Mouse (Mus musculus) neural tube, embryonic 12.5 days (tissue): ENCODE results near the gene Cox17. TPM values are rescaled to one million over a fixed set of nuclear protein-coding genes. Genes with fewer than 3 reads are reported as not detected.

Experiments used
- ATAC-seq: fragments of 200-750 bp; cut with Nextera tagmentation; 2 replicates; pipeline ENCODE4 v1.8.0; 2017; ENCODE audit warnings: low read depth, mild to moderate bottlenecking, moderate TSS enrichment, moderate library complexity; ENCODE audit not compliant: low FRiP score
- H3K27ac ChIP-seq: fragments of 300-500 bp; sonication (generic); 2 replicates; pipeline ENCODE4 v1.5.1; 2016
- H3K27me3 ChIP-seq: fragments of 300-500 bp; sonication (generic); replicated peaks from 2 replicates; pipeline ENCODE4 v1.6.1; 2016; ENCODE audit warnings: mild to moderate bottlenecking
- H3K36me3 ChIP-seq: fragments of 300-500 bp; sonication (generic); 2 replicates; pipeline ENCODE4 v1.6.1; 2016; ENCODE audit warnings: mild to moderate bottlenecking
- H3K4me1 ChIP-seq: fragments of 300-500 bp; sonication (generic); 2 replicates; pipeline ENCODE4 v1.6.1; 2016
- H3K4me2 ChIP-seq: fragments of 300-500 bp; sonication (generic); replicated peaks from 2 replicates; pipeline ENCODE4 v1.6.1; 2016; ENCODE audit warnings: mild to moderate bottlenecking
- H3K4me3 ChIP-seq: fragments of 300-500 bp; sonication (generic); 2 replicates; pipeline ENCODE4 v1.5.1; 2016
- H3K9ac ChIP-seq: fragments of 300-500 bp; sonication (generic); 2 replicates; pipeline ENCODE4 v1.6.1; 2016; ENCODE audit warnings: mild to moderate bottlenecking
- H3K9me3 ChIP-seq: fragments of 300-500 bp; sonication (generic); 2 replicates; pipeline ENCODE4 v1.6.1; 2016; ENCODE audit warnings: mild to moderate bottlenecking
- WGBS: fragments of 180-500 bp; shearing (Covaris S2); methylation state at CpG from one replicate; pipeline ENCODE4 v1.1.7; 2016; 5-methylcytosine and 5-hydroxymethylcytosine counted together
- polyA plus RNA-seq: library from polyadenylated mRNA; unstranded; fragments of >200 nt; fragmentation: Nextera tagmentation; extraction: Ambion mirVana; gene quantifications from 2 replicates; pipeline ENCODE4 v1.2.1, GENCODE M21; 2016

Cox17 gene
- polyA plus RNA-seq, 1 experiment from 2014 or later, result 128 TPM

DNA sequence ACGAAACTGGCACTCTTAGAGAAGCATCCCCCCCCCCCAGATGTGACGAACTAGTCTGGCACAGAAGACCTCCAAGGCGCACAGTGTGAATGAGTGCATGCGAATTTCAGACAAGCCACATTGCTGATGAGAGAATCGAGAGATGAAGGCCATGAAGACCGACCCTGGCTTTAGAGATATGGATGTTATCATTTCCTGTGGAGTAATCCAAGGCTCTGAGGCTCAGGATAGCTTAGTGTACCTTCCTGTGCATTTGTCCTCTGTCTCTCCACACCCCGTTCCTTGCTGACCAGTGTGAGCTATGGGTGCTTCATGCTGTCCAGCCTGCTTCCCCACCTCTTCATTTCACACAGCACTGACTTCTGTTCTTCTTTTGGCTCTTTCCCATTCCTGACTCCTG is 28.4 kb downstream of the Cox17 start:
- Histone ChIP-seq H3K4me1 (peaks cover 6% of the 10 kb centered on the region; the same call in 1 of the 2 replicates), H3K4me3 (no peak overlapping the region), H3K9ac (no peak overlapping the region), H3K9me3 (no peaks in the 10 kb centered on the region), H3K36me3 (no peaks in the 10 kb centered on the region), H3K4me2 (no peak overlapping the region), H3K27me3 (no peaks in the 10 kb centered on the region), H3K27ac (no peak overlapping the region)
- ATAC-seq, result no peak
- WGBS, result 88% methylated on average over 7 of the region's 7 CpGs

DNA sequence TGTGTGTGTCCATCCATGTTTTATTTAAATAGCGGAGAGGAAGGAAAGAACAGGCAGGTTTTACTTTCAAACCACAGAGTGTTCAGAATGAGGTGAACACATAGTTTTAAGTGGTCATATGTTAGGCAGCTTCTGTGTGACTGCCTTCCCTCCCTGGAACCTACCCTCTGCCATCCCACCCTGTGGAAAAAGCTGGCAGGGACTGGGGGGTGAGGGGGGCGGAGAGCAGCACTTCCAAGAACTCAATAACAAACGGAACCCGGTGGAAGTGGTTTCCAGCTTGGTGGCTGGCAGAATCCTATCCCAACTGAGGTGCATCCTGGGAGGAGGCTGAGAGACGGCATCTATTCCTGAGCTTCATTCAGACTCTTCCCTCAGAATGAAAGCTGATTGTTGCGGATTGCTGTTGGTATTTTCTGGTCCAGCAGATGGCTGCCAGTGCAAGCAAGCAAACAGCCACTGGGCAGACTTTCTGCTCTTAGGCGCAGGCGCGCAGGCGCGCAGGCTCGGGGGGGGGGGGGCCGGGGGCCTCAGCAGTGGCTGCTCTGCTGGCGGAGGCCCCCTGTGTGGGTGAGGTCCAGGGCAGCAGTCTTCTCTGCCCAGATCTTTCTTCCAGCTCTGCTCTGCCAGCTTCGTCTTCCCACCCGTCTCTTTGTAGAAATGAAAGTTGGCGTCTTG is 29.5 kb downstream of the Cox17 start:
- no peaks in the 10 kb centered on the region for H3K36me3 ChIP-seq
- peak; percentile 83 for ATAC-seq
- H3K9ac ChIP-seq, result peak overlapping the region; percentile 47; the same call in 1 of the 2 replicates
- peak overlapping the region; percentile 15; the same call in 1 of the 2 replicates for H3K4me3 ChIP-seq
- H3K9me3 ChIP-seq, result no peaks in the 10 kb centered on the region
- no peak overlapping the region for H3K27ac ChIP-seq
- peaks cover 6% of the 10 kb centered on the region; the same call in 1 of the 2 replicates for H3K4me1 ChIP-seq
- H3K4me2 ChIP-seq, result peak overlapping the region; percentile 53
- no peaks in the 10 kb centered on the region for H3K27me3 ChIP-seq
- WGBS, result 40% methylated on average over 17 of the region's 17 CpGs

DNA sequence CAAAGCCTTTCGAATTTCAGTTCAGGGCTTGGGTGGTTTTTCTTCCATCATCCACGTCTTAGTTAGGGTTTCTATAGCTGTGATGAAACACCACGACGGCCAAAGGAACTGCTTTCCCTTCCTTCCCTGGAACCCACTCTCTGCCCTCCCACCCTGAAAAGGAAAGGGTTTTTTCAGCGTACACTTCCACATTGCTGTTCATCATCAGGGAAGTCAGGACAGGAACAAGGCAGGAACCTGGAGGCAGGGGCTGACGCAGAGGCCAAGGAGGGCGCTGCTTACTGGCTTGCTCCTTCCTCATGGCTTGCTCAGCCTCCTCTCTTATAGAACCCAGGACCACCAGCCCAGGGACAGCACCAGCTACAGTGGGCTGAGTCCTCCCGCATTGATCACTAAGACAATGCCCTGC is 30.1 kb downstream of the Cox17 start:
- no peaks in the 10 kb centered on the region for H3K9me3 ChIP-seq
- H3K4me3 ChIP-seq, result 0 out of 2 replicates have a peak overlapping the region, but pooled peaks have one; percentile 15
- no peaks in the 10 kb centered on the region for H3K36me3 ChIP-seq
- H3K9ac ChIP-seq, result peak overlapping the region; percentile 47; the same call in 1 of the 2 replicates
- H3K27me3 ChIP-seq, result no peaks in the 10 kb centered on the region
- H3K4me1 ChIP-seq, result peaks cover 6% of the 10 kb centered on the region; the same call in 1 of the 2 replicates
- peak overlapping the region; percentile 53 for H3K4me2 ChIP-seq
- WGBS, result 69% methylated on average over 8 of the region's 8 CpGs
- ATAC-seq, result peak; percentile 39
- no peak overlapping the region for H3K27ac ChIP-seq

DNA sequence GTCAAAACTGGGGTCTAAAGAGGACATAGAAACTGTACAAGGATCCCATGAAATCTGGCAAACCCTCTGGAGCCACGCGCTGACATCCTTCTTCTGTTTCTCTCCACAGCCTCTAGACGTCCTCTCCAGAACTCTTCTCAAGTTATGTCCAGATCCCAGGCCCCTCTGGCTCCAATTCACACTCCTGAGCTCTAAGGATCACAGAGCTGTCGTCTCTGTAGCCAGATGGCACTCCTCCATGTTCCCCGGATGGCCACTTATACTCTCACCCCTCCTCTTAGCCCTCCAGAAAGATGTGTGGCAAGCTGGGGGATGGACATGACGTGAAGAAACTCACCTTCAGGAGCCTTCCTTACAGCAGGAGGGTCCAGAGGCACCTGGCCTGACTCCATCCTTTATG is 30.8 kb downstream of the Cox17 start:
- H3K4me3 ChIP-seq, result no peak overlapping the region
- H3K4me2 ChIP-seq, result no peak overlapping the region
- H3K9me3 ChIP-seq, result no peaks in the 10 kb centered on the region
- H3K9ac ChIP-seq, result no peak overlapping the region
- no peak for ATAC-seq
- H3K27ac ChIP-seq, result no peak overlapping the region
- 81% methylated on average over 6 of the region's 6 CpGs for WGBS
- H3K4me1 ChIP-seq, result peaks cover 6% of the 10 kb centered on the region; the same call in 1 of the 2 replicates
- H3K36me3 ChIP-seq, result no peaks in the 10 kb centered on the region
- no peaks in the 10 kb centered on the region for H3K27me3 ChIP-seq

DNA sequence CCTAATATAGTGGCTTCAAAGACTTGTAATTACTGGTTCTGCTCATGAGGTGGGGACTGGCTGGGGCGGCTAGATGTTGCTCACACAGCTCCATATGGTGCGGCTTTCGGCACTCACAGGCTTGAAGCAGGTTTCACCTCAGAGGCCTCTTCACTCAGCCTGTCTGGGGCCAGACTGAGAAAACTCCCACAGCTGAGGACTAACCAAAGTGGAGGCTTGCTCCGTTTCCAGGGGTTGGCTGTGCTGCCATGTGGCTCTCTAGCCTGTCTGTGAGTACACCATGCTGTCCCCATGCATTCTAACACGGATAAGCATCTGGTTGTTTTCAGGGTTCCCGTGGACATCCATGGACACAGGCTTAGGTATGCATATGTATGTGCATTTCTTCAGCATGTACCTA is 31.8 kb downstream of the Cox17 start:
- Histone ChIP-seq H3K4me2 (no peak overlapping the region), H3K9ac (no peak overlapping the region), H3K36me3 (no peaks in the 10 kb centered on the region), H3K27me3 (no peaks in the 10 kb centered on the region), H3K9me3 (no peaks in the 10 kb centered on the region), H3K4me3 (no peak overlapping the region), H3K4me1 (peaks cover 6% of the 10 kb centered on the region; the same call in 1 of the 2 replicates), H3K27ac (no peak overlapping the region)
- ATAC-seq, result no peak
- WGBS, result 79% methylated on average over 6 of the region's 6 CpGs

DNA sequence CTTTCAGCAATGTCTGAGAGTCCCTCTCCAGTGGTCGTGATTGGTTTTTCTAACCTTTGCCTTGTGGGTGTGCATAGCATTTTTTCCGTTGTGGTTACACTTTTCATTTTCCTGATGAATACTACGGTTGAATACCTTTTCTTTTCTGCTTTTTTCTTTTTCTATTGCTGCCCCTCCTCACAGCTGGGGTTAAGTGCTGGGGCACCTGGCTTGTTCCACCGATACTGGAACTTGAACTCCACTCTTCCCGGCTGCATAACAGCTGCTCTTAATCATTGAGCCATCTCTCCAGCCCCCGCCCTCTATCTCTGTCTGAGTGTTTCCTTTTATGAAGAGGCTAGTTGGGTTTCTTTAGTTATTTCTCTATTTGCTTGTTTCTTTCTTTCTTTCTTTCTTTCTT is 32.3 kb downstream of the Cox17 start:
- Histone ChIP-seq H3K9me3 (no peaks in the 10 kb centered on the region), H3K4me3 (no peak overlapping the region), H3K27me3 (no peaks in the 10 kb centered on the region), H3K36me3 (no peaks in the 10 kb centered on the region), H3K27ac (no peak overlapping the region), H3K4me2 (no peak overlapping the region), H3K9ac (no peak overlapping the region), H3K4me1 (peaks cover 6% of the 10 kb centered on the region; the same call in 1 of the 2 replicates)
- ATAC-seq, result no peak
- WGBS, result 58% methylated on average over 6 of the region's 6 CpGs

DNA sequence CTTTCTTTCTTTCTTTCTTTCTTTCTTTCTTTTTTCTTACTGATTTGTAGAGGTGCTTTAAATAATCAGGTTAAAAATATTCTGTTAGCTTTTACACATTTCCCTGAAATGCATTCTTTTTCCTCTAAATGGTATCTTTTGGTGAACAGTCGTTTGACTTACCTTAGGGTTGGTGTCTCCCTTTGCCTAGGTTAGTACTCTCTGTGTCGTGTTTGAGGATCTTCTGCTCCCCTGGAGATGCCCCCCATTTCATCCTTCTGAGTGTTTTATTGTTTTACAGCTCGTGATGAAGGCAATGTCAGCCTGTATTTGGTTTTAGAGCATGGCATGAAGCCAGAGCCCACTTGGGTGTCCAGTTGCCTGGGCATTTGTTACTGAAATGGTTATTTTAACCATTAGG is 32.7 kb downstream of the Cox17 start:
- Histone ChIP-seq H3K4me2 (no peak overlapping the region), H3K4me1 (peaks cover 6% of the 10 kb centered on the region; the same call in 1 of the 2 replicates), H3K9ac (no peak overlapping the region), H3K4me3 (no peak overlapping the region), H3K27me3 (no peaks in the 10 kb centered on the region), H3K9me3 (no peaks in the 10 kb centered on the region), H3K36me3 (no peaks in the 10 kb centered on the region), H3K27ac (no peak overlapping the region)
- ATAC-seq, result no peak
- 17% methylated on average over 3 of the region's 3 CpGs for WGBS

DNA sequence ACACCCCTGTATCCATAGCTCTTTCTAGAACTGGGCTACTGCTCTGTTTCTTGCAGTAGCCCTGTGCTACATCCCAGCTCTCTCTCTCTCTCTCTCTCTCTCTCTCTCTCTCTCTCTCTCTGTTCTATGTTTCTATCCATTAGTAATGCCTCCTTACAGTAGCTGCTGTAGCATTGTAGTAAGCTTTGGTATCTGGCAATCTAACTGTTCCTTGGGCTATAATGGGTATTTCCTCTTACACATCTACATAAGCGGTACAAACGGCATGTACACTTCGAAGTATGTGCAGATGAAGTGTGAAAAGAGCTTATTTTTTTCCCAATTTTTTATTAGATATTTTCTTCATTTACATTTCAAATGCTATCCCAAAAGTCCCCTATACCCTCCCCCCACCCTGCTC is 33.1 kb downstream of the Cox17 start:
- Histone ChIP-seq H3K4me1 (peaks cover 6% of the 10 kb centered on the region; the same call in 1 of the 2 replicates), H3K27ac (no peak overlapping the region), H3K4me3 (no peak overlapping the region), H3K27me3 (no peaks in the 10 kb centered on the region), H3K4me2 (no peak overlapping the region), H3K9ac (no peak overlapping the region), H3K36me3 (no peaks in the 10 kb centered on the region), H3K9me3 (no peaks in the 10 kb centered on the region)
- 96% methylated on average over 3 of the region's 3 CpGs for WGBS
- ATAC-seq, result no peak

DNA sequence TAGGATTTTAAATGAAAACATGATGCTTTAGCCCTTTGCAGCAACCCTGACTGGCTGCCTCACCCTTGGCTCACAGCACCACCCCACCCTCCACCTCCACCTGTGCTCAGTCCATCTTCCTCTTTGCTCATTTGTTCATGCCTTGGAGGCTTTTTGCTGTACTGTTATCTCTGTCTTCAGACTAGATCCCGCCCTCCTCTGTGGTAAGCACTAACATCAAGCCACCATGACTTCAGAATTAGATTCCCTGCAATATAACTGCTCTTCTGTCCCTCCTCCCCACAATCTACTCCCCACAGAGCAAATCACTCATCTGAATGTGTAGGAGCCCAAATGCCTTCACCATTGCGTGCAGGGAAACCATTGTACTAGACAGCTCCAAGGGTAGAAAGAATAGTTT is 36.9 kb downstream of the Cox17 start:
- Histone ChIP-seq H3K4me1 (no peaks in the 10 kb centered on the region), H3K9ac (no peak overlapping the region), H3K27ac (no peak overlapping the region), H3K9me3 (no peaks in the 10 kb centered on the region), H3K27me3 (no peaks in the 10 kb centered on the region), H3K4me3 (no peak overlapping the region), H3K36me3 (no peaks in the 10 kb centered on the region), H3K4me2 (no peak overlapping the region)
- ATAC-seq, result no peak
- WGBS, result 78% methylated on average over 2 of the region's 2 CpGs

DNA sequence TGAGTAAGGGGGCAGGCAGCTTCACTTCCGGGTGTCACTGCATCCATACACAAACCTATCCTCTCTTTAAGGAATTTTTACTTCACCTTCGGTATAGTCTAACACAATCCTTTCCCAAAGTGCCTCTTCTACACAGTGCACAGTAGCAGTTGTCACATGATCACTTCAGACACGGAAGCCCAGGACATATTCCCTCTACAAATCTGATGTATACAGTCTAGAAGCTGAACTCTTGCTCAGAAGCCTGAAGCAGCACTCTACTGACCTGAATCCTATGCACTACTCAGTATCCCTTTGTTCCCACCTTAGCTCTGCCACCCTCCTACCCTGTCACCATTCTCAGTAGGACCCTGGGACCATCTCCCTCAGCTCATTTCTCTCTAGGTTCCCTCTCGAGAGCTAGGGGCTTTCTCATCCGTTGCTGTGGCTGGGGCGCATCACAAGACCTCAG is 38.4 kb downstream of the Cox17 start:
- Histone ChIP-seq H3K27me3 (no peaks in the 10 kb centered on the region), H3K9ac (no peak overlapping the region), H3K9me3 (no peaks in the 10 kb centered on the region), H3K4me2 (no peak overlapping the region), H3K36me3 (no peaks in the 10 kb centered on the region), H3K4me3 (no peak overlapping the region), H3K27ac (no peak overlapping the region), H3K4me1 (no peaks in the 10 kb centered on the region)
- no peak for ATAC-seq
- 87% methylated on average over 6 of the region's 6 CpGs for WGBS

DNA sequence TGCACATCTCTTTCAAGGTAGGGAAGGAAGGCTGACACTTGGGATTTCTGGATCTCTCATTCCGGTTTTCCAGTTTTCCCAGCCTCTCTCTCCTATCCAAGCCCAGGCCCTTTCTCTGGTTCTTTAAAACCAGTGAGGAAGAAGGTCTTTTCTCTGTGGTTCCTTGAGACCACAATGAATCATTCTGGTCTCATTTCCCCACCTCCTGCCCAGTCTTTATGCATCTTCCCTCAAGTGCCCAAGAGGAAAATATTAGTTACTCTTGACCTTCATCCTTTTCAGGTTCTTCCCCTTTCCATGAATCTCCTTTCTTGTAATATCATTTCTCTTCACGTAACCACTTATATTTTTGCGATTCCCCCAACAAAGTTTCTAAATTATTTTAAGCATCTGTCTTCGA is 38.9 kb downstream of the Cox17 start:
- Histone ChIP-seq H3K9ac (no peak overlapping the region), H3K27me3 (no peaks in the 10 kb centered on the region), H3K4me1 (no peaks in the 10 kb centered on the region), H3K9me3 (no peaks in the 10 kb centered on the region), H3K4me3 (no peak overlapping the region), H3K36me3 (no peaks in the 10 kb centered on the region), H3K27ac (no peak overlapping the region), H3K4me2 (no peak overlapping the region)
- no peak for ATAC-seq
- WGBS, result 91% methylated on average over 4 of the region's 4 CpGs

DNA sequence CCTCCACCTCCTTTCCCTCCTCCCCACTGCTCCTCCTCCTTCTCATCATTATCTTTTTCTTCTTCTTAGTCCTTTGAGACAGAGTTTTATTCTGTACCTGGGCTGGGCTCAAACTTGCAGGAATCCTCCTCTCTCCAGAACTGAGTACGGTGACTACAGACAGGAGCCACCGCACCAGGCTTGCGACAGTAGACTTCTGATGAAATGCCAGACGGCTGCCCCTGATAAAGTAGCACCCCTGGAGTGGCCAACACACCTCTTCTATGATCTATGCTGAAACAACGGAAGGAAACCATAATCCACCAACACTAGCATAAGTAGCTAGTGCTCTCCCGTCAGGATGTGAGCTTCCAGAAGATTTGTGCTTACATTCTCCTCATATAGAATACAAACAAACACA is 40.6 kb downstream of the Cox17 start:
- H3K27me3 ChIP-seq, result no peaks in the 10 kb centered on the region
- H3K4me1 ChIP-seq, result no peaks in the 10 kb centered on the region
- no peak overlapping the region for H3K9ac ChIP-seq
- no peak overlapping the region for H3K4me3 ChIP-seq
- no peak overlapping the region for H3K27ac ChIP-seq
- 84% methylated on average over 6 of the region's 6 CpGs for WGBS
- ATAC-seq, result no peak
- H3K4me2 ChIP-seq, result no peak overlapping the region
- H3K9me3 ChIP-seq, result no peaks in the 10 kb centered on the region
- H3K36me3 ChIP-seq, result no peaks in the 10 kb centered on the region

DNA sequence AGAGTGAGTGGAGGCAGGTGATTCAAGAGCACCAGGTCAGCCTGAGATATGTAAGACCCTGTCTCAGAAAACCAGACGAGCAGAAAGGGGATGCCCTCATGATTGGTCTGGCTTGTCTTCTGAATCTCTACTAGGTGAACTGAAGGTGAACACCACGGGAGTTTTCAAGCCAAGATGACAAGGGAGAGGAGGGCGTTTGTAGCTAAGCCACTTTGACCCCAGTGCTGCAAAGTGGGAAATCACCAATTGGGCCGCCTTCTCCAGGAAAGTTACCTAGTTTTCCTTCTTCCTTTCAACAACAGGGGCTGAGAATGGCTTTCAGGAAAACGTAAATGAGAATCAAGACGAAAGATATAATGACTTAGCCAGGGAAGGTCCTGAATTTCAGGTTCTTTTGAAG is 42.0 kb downstream of the Cox17 start:
- Histone ChIP-seq H3K9ac (no peak overlapping the region), H3K36me3 (no peaks in the 10 kb centered on the region), H3K4me3 (no peak overlapping the region), H3K27ac (no peak overlapping the region), H3K4me1 (no peaks in the 10 kb centered on the region), H3K4me2 (no peak overlapping the region), H3K9me3 (no peaks in the 10 kb centered on the region), H3K27me3 (no peaks in the 10 kb centered on the region)
- WGBS, result 81% methylated on average over 6 of the region's 6 CpGs
- ATAC-seq, result no peak
